Mouse (Mus musculus) kidney, embryonic 14.5 days (tissue): Measurements from ENCODE around the gene Gm26661. TPM values are rescaled to one million over a fixed set of nuclear protein-coding genes. Genes with fewer than 3 reads are reported as not detected.
A peak's percentile ranks its signal among the peaks of the same experiment; 100 is the strongest.

ENCODE experiments used
- ATAC-seq: fragments of 200-750 bp; cut with Nextera tagmentation; 2 replicates; pipeline ENCODE4 v1.8.0; 2017; ENCODE audit warnings: moderate number of reproducible peaks, mild to moderate bottlenecking, moderate TSS enrichment, moderate library complexity; ENCODE audit not compliant: low FRiP score, low TSS enrichment
- H3K27ac ChIP-seq: fragments of 300-500 bp; sonication (generic); 2 replicates; pipeline ENCODE4 v1.5.1; 2014; ENCODE audit warnings: low read depth, mild to moderate bottlenecking, low read length, moderate library complexity, mixed read lengths
- H3K27me3 ChIP-seq: fragments of 300-500 bp; sonication (generic); 2 replicates; pipeline ENCODE4 v1.6.1; 2014; ENCODE audit warnings: mild to moderate bottlenecking, low read length; ENCODE audit not compliant: control insufficient read depth, insufficient read depth
- H3K36me3 ChIP-seq: fragments of 300-500 bp; sonication (generic); 2 replicates; pipeline ENCODE4 v1.6.1; 2014; ENCODE audit warnings: low read length, mixed read lengths; ENCODE audit not compliant: control insufficient read depth, insufficient read depth
- H3K4me1 ChIP-seq: fragments of 300-500 bp; sonication (generic); 2 replicates; pipeline ENCODE4 v1.6.1; 2014; ENCODE audit warnings: low read length, mixed read lengths; ENCODE audit not compliant: control insufficient read depth, insufficient read depth
- H3K4me2 ChIP-seq: fragments of 300-500 bp; sonication (generic); replicated peaks from 2 replicates; pipeline ENCODE4 v1.6.1; 2014; ENCODE audit warnings: low read depth, mild to moderate bottlenecking, low read length
- H3K4me3 ChIP-seq: fragments of 300-500 bp; sonication (generic); 2 replicates; pipeline ENCODE4 v1.5.1; 2014; ENCODE audit warnings: mild to moderate bottlenecking, low read length
- H3K9ac ChIP-seq: fragments of 300-500 bp; sonication (generic); 2 replicates; pipeline ENCODE4 v1.6.1; 2014; ENCODE audit warnings: low read depth, mild to moderate bottlenecking, low read length, moderate library complexity
- H3K9me3 ChIP-seq: fragments of 300-500 bp; sonication (generic); 2 replicates; pipeline ENCODE4 v1.6.1; 2016; ENCODE audit warnings: low read length; ENCODE audit not compliant: control insufficient read depth
- WGBS: fragments of 180-500 bp; shearing (Covaris S2); extraction: QIAGEN DNeasy Blood & Tissue Kit; methylation state at CpG from one replicate; pipeline ENCODE4 v1.1.7; 2014; 5-methylcytosine and 5-hydroxymethylcytosine counted together
- polyA plus RNA-seq: library from polyadenylated mRNA; unstranded; fragments of >200 nt; fragmentation: Nextera tagmentation; extraction: Ambion mirVana; gene quantifications from 2 replicates; pipeline ENCODE4 v1.2.1, GENCODE M21; 2014

Gene Gm26661
- polyA plus RNA-seq, 1 experiment from 2014 or later, result not detected

DNA sequence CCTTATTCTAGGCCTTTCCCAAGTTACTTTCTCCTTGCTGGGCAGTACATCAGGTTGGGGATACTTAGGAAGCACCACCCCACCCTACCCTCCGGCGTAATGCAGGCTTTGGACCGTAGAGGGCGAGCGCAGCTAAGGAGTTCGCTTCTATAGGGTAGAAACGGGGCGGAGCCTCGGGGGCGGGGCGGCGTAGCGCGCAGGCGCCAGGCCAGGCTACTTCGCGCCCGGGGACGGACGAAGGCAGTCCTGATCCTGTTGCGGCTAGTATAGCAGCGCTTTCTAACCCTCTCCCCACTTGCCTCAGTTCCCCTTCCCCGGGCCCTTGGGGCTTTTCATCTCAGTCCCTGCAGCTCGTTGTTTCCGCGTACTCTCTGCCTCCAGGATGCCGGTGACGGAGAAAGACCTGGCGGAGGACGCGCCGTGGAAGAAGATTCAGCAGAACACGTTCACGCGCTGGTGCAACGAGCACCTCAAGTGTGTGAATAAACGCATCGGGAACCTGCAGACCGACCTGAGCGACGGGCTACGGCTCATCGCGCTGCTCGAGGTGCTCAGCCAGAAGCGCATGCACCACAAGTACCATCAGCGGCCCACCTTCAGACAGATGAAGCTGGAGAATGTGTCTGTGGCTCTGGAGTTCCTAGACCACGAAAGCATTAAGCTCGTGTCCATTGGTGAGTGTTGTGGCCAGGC lies 26.5 kb downstream of the Gm26661 start, which contains the start of gene Flnb:
Gene Flnb (plus strand): TSS at position 188 of the 693 bp plus-strand sequence.
- Histone ChIP-seq H3K4me3 (peak within 1 kb of the TSS; percentile 77), H3K27ac (peak within 1 kb of the TSS; percentile 45), H3K36me3 (no peaks in the 10 kb centered on the region), H3K4me2 (peak within 1 kb of the TSS; percentile 85), H3K9me3 (no peaks in the 10 kb centered on the region), H3K27me3 (no peaks in the 10 kb centered on the region), H3K9ac (peak within 1 kb of the TSS; percentile 68), H3K4me1 (peaks cover 12% of the 10 kb centered on the region; the same call in 1 of the 2 replicates)
- peak; percentile 98 for ATAC-seq
- under 1% methylated on average over 49 of the region's 49 CpGs for WGBS

DNA sequence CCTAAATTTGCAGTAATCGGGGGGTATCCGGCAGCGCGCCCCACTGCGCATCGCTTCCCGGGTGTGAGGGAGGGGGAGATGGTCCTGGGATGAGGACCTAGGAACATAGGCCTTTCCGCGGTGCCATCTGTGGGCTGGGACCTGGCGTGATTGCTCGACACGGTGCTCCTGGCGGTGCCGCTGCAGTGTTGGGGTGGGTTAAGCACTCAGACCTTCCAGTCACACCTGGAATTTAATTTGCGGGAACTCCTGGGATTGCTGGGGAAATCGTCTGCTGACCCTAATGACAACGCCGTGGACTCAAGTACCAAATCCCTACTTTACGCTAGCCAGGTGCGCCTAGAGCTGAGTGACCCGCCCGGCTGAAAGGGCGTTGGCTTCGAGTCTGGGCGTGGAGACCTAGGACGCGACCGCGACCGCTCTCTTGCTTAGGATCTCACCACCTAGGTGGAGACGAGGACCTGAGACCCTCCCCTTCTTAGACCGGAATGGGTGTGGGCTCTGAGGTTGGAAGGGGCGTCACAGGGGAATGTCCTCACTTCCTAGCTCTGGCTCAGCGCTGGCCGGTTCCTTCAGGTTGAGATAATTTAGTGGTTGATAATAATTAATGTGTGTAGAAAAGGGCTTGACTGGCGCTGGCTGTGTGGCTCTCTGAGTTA lies 27.2 kb downstream of the Gm26661 start:
- peak overlapping the region; percentile 68 for H3K9ac ChIP-seq
- H3K4me3 ChIP-seq, result peak overlapping the region; percentile 77
- H3K27me3 ChIP-seq, result no peaks in the 10 kb centered on the region
- H3K4me2 ChIP-seq, result peak overlapping the region; percentile 85
- no peak overlapping the region for H3K27ac ChIP-seq
- under 1% methylated on average over 36 of the region's 36 CpGs for WGBS
- H3K36me3 ChIP-seq, result no peaks in the 10 kb centered on the region
- H3K9me3 ChIP-seq, result no peaks in the 10 kb centered on the region
- peaks cover 12% of the 10 kb centered on the region; the same call in 1 of the 2 replicates for H3K4me1 ChIP-seq
- ATAC-seq, result peak; percentile 44

DNA sequence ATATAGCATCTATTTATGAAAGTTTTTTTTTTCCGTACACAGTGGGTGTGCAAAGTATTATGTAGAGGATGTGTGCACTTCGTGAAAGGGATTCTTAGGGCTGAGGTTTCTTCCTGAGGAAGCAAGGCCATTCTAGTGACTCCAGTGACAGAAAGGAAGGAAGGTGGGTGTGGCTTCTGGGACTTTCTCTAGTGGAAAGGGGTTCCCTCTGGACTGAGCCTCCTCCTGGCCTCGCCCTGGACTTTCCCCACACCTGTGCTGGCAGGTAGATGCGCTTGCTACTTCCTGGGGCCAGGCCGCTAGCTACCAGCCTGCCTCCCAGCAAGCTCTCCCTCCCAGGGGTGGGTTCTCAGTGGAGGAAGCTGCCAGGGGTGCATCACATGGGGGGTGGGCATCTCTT lies 28.1 kb downstream of the Gm26661 start:
- peaks cover 17% of the 10 kb centered on the region for H3K4me1 ChIP-seq
- 69% methylated on average over 5 of the region's 5 CpGs for WGBS
- H3K9me3 ChIP-seq, result no peaks in the 10 kb centered on the region
- no peaks in the 10 kb centered on the region for H3K36me3 ChIP-seq
- no peak for ATAC-seq
- H3K9ac ChIP-seq, result peak overlapping the region; percentile 68; the same call in 1 of the 2 replicates
- peak overlapping the region; percentile 77 for H3K4me3 ChIP-seq
- H3K27me3 ChIP-seq, result no peaks in the 10 kb centered on the region
- no peak overlapping the region; the same call in 1 of the 2 replicates for H3K27ac ChIP-seq
- H3K4me2 ChIP-seq, result peak overlapping the region; percentile 85

DNA sequence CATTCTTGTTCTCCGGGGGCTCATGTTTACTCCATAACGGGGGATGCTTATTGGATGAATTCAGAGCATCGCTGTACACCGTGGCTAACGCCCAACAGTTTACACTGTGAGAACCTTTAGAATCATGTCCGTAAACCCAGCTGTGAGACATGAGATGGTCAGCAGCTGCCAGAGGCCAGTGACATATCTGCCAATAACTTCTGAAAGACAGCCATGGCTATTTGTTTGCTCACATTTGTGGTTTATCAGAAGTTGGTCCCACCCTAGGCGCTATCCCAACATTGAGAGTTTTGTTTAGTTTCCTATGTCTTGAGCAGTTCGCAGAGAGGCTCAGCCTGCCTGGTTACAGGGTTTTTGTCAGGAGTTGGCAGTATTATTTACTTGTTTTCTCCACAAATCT lies 30.0 kb downstream of the Gm26661 start:
- Histone ChIP-seq H3K4me2 (no peak overlapping the region), H3K36me3 (no peaks in the 10 kb centered on the region), H3K4me1 (peaks cover 35% of the 10 kb centered on the region), H3K27ac (no peak overlapping the region), H3K9ac (no peak overlapping the region), H3K4me3 (no peak overlapping the region), H3K9me3 (no peaks in the 10 kb centered on the region), H3K27me3 (no peaks in the 10 kb centered on the region)
- WGBS, result 75% methylated on average over 8 of the region's 8 CpGs
- no peak for ATAC-seq

DNA sequence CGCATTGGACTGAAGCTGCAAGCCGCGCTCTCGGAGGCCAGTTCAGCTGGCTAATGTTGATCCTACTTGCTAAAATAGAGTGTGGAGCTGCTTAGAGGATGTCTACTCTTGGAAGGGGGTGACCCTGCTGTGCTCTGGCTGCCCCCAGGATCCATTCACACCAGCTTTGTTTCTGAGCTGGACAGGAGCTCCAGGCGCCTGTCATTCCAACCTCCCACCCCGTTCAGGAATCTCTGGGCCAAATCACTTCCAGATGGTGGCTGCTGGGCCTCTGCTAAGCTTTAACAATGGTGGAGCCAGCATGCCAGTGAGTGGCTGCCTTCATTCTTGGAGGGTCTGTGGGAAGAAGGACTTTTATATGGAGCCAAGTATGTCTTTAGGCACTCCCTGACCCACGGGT lies 31.3 kb downstream of the Gm26661 start:
- no peaks in the 10 kb centered on the region for H3K27me3 ChIP-seq
- H3K4me3 ChIP-seq, result no peak overlapping the region
- no peaks in the 10 kb centered on the region for H3K36me3 ChIP-seq
- H3K27ac ChIP-seq, result 0 out of 2 replicates have a peak overlapping the region, but pooled peaks have one; percentile 19
- H3K4me1 ChIP-seq, result peaks cover 39% of the 10 kb centered on the region
- H3K9me3 ChIP-seq, result no peaks in the 10 kb centered on the region
- no peak for ATAC-seq
- H3K9ac ChIP-seq, result no peak overlapping the region
- 52% methylated on average over 7 of the region's 7 CpGs for WGBS
- no peak overlapping the region for H3K4me2 ChIP-seq

DNA sequence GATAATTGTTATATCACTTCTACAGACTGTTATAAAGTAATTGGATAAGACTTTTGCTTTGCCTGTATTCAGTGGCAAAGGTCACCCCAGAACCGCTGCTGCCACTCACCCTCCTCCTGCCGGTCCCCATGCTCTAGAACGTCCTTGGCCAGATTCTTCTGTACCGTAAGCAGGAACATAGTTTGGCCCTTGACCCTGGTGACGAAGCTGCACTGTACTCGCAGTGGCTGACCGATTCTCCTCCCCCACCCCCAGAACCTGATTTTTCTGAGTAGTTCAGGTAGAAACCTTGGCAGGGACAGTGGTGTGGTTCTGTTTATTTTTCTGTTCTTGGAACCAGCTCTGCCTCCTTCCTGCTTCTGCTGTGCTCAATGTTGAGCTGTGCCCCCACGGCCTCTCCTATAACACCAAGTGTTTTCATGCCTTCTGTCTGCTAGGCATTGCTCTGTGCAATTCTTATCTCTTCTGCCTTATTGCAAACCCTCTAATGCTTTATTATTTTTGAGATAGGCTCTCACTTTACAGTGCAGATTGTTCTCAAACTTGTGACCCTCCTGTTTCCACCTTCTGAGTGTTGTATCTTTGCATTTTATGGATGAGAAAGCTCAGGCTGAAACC lies 33.4 kb downstream of the Gm26661 start:
- peaks cover 33% of the 10 kb centered on the region for H3K4me1 ChIP-seq
- 38% methylated on average over 8 of the region's 8 CpGs for WGBS
- H3K27me3 ChIP-seq, result no peaks in the 10 kb centered on the region
- H3K27ac ChIP-seq, result peak overlapping the region; percentile 37; the same call in 1 of the 2 replicates
- no peak overlapping the region for H3K4me2 ChIP-seq
- H3K9ac ChIP-seq, result no peak overlapping the region
- H3K9me3 ChIP-seq, result no peaks in the 10 kb centered on the region
- no peaks in the 10 kb centered on the region for H3K36me3 ChIP-seq
- no peak overlapping the region for H3K4me3 ChIP-seq
- ATAC-seq, result no peak

DNA sequence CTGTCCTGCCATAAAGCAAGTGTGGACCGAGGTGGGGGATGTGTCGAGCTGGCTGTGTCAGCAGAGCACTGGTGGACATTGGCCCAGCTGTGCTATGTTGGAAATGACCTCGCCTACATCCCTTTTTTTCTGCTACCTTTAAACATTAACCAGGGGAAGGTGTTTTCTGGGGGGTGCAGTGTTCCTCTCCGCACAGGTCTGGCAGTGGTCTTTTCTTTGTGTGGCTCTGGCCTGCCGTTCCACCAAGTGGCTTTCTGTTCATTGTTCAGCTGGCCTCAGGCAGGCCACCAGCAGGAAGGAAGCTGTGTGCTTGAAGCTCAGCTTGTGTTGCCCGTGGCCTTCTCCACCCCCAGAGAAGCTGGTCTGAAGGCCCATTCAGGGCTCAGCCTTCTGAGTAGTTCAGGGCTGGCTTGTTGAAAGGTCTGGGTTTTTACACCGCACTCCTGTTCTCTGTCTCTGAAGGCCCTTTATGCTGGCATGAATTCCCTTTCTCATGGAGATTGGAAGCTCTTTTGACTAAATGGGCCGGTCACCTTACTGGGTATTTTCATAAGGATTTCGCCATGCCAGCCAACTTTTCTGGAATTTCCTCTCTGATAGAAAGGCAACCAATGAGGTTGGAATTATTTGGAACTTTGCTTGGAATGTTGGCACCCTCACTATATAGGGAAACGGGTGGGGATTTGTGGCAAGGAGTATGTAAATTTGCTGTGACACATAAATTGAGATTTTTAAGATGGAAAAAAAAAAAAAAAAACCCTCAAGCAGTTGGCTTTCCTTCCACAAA lies 35.0 kb downstream of the Gm26661 start:
- H3K27me3 ChIP-seq, result no peaks in the 10 kb centered on the region
- H3K4me2 ChIP-seq, result no peak overlapping the region
- WGBS, result 40% methylated on average over 10 of the region's 10 CpGs
- H3K4me3 ChIP-seq, result no peak overlapping the region
- no peaks in the 10 kb centered on the region for H3K9me3 ChIP-seq
- no peaks in the 10 kb centered on the region for H3K36me3 ChIP-seq
- peak; percentile 64 for ATAC-seq
- peak overlapping the region; percentile 23; the same call in 1 of the 2 replicates for H3K9ac ChIP-seq
- H3K27ac ChIP-seq, result peak overlapping the region; percentile 88
- H3K4me1 ChIP-seq, result peaks cover 27% of the 10 kb centered on the region

DNA sequence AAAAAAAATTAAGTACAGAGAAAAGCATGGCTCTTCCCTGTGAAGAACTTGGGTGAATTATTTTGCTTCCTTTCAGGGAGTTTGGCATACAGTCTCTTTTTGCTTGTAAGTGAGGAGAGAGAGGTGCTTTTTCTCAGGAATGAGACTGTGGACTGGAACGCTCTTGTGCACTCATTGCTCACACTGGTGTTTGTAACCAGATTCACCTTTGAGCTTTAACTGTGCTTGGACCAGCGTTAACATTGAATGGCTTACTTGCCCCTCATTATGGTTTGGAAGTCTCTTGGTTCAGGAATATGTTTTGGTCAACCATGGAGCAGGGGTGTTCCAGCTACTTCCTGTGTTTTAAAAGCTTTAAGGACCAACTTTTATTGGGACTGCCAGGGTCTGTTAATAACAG lies 37.8 kb downstream of the Gm26661 start:
- Histone ChIP-seq H3K9ac (no peak overlapping the region), H3K27me3 (no peaks in the 10 kb centered on the region), H3K27ac (peak overlapping the region; percentile 14; the same call in 1 of the 2 replicates), H3K36me3 (no peaks in the 10 kb centered on the region), H3K4me2 (no peak overlapping the region), H3K4me1 (peaks cover 25% of the 10 kb centered on the region), H3K4me3 (no peak overlapping the region), H3K9me3 (no peaks in the 10 kb centered on the region)
- 60% methylated on average over 2 of the region's 2 CpGs for WGBS
- no peak for ATAC-seq
